Mouse (Mus musculus) A20 (cell line): ENCODE data around the gene Elfn2.
A peak's percentile ranks its signal among the peaks of the same experiment; 100 is the strongest.

ENCODE experiments used
- DNase-seq: peaks from one replicate; pipeline ENCODE4 v3.0.0-alpha.2; 2011; ENCODE audit warnings: low read depth, low spot score

Elfn2 gene

DNA sequence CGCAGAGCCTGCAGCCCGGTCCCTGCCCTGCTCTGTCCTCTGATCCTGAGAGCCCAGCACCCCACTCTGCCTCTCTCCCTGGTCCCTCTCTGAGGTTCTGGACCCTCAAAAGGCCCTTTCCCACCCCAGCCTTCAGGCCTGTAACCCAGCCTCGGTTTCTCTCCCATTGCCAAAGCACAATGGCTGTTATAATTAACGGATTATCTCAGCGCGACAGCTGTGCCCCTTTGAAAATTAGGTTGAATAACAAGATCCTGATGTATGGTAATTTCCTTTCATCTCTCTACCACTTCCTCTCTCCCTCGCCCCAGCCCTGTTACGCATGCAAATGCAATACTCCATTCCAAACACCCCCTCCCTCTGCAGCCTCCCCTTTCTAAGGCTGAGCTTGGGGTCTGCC is 35.1 kb downstream of the Elfn2 start:
- no peak for DNase-seq

DNA sequence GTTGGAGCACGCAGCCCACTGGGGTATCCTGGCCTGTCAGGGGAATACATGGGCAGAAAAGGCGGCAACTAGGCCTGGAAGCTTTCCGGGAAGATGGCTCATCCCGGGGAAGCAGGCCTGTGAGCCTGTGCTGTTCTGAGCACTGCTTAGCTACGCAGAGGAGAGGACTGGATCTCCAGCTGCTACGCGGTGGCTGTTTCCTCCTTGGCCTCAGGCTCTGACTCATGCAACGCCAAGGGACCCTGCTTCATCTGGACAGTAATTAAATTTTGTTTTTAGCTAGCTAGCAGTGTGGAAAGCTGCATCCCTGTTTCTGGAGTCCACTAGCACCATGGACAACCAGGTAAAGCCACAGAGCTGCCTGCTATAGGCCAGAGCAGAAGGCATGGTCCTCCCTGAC is 36.8 kb downstream of the Elfn2 start:
- no peak for DNase-seq

DNA sequence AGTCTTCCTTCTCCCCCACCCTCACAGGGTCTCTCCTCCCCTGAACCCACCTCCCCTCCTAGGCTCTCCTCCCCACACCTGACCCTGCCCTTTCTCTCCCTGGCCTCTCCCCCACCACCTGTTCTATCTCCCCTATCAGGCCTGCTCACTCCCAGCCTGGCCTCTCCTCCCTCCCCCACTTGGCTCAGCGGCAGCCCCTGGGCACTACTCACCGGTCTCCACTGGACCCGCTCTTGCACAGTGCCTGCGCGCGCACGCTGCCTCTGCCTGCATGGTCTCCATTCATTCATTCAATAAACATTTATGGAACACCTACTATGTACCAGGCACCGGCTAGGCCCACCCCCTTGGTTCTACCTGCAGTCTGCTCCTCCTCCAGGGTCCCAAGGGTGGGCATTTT is 37.3 kb downstream of the Elfn2 start:
- DNase-seq = no peak

DNA sequence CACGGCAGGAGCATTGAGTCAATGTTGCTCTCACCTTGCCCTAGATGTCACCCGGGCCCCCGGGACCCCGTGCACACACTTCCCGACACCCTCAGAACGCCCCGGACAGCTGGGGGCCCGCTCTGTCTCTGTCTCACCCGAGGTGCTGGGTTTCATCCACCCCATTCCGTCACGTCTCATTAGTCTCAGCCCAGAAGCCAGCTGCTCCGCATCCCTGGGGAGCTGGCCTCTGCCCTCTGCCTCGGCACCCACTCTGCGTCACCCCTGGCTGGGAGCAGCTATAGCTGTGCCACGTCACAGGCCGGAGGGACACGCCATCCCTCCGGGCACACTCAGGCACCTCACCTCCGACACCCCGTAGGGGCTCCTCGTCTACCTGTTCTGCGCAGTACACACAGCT is 38.3 kb downstream of the Elfn2 start:
- no peak for DNase-seq

DNA sequence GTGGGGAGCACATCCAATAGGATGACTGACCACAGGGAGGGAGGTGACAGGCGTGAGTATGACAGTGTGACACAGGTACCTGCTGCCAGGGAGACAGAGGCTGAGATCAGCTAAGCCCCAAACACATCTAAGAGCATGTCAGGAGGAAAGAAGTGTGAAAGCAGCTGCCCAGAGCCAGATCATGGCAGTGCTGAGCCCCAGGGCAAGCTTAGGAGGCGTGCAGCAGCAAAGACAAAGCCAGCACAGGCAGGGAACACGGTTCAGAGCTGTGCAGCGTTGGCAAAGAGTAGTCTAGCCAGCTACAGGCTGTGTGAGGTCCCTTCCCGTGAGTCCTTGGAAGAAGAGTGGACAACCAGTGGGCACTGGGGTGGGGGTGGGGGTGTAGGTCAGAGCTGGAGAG is 40.9 kb downstream of the Elfn2 start:
- DNase-seq = no peak

DNA sequence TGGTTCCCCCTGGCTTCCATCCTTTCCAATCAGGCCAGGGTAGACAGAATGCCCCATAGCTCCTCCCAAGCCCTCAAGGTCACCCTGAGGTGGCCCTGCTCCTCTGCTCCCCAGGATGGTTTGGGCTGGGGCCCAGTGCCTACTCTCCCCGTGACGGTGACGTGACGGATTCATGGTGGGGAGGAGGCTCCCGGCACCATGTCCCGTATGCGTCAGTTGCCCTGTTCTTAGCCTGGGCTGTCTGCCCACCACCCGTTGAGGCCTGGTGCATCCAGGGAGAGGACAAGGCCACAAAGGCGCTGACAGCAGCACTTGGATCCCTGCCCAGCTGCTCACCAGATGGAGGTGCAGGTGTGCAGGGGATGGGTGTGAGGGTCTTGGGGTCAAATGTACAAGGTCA is 41.6 kb downstream of the Elfn2 start:
- DNase-seq = no peak

DNA sequence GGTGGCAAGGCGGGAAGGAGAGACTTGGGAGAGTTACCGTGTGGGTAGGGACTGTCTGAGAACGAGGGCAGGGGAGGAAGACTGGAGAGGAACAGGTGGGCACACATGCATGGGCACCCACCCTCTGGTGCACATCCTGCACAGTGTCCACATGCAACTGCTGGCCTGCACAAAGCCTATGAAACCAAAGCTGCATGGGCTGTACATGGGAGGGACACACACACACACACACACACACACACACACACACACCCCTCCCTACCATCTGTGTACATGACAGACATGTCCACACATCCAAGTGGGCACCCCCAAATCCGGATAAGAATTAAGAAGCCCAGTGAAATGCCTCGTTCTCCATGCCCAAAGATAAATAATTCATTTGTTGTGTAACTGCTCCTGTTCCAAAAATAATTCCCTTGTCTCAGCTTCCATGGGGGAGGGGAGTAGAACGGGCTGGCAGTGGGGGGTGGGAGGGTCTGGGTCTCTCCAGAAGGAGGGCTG is 43.6 kb downstream of the Elfn2 start:
- DNase-seq = no peak

DNA sequence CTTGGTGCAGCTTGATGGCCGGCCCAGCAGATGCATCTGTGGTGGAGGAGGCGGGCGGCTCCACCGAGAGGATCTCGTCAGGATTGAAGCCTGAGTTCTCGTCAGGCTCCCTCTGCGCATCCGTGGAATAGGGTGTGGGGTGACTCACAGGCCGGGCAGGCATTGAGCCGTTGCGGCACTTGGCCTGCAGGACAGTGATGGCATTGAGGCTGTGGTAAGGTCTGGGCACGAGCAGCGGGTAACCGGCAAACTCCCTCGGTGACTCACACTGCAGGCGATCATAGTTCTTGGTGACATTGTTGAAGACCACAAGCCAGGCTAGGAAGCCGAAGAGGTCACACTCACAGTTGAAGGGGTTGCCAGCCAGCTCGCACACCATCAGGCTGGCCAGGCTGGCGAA is 45.1 kb downstream of the Elfn2 start:
- DNase-seq = no peak

DNA sequence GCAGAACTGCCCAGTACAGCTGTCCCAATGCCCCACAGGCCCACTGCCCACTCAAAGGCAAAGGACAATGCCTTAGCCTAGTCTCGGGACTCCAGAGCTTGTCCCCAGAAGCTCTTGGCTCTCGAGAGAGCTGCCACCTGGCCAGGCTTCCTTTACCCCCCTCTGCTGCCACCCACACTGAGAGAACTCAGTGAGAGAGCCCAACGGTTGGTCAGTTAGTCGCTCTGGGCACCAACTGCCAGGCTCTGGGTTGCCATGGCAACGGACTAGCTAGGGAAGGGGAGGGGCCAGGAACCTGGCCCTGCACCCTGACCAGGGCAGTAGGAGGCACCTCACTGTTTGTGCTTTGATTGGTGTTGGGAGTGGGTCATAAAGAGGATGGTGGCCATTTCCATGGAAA is 48.2 kb downstream of the Elfn2 start:
- no peak for DNase-seq

DNA sequence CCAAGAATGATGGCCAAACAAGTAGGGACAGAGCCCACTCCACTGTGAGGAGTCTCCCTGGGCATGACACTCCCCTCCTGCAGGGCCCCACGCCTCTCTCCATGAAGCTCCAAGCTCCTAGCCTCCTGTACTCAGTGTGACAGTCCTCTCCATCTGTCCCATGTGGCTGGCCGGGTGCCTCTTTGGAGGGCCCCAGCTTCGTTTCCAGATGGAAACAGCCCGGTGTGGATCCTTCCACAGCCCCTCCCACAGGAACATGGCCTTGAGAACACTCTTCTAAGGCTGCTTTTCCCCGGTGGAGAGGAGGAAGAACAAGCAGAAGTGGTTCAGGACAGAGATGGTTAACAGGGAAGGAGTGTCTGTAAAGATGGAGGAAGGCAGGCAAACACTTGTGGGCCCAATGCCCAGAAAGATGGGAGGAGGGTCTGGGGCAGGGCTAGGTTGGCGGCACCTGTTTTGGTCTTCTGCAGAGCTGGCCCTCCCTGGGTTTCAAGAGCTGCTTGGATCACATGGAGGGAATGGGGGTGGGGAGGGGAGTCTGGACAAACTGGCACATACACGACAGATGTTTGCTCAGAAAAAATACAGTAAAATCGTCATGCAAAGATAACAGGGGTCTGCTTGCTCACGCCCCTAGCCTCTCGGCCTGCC is 49.2 kb downstream of the Elfn2 start:
- no peak for DNase-seq

DNA sequence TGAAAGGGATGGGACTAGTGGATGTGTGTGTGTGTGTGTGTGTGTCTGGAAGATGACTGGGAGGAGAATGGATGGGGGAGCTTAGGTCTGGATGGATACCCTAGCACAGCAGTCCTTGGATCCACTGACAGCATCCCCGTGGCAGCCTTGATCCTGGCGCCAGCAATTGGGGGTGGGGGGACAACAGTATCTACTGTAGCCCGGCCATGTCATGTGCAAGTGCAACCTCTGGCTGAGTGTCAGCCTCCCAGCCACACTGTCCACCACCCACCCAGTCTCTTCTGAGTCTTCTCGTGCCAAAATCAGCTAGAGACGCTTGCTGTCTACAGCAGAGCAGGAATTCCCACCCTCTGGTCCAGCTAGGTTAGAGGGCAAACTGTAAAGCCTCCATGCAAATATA is 54.3 kb downstream of the Elfn2 start:
- DNase-seq = no peak

DNA sequence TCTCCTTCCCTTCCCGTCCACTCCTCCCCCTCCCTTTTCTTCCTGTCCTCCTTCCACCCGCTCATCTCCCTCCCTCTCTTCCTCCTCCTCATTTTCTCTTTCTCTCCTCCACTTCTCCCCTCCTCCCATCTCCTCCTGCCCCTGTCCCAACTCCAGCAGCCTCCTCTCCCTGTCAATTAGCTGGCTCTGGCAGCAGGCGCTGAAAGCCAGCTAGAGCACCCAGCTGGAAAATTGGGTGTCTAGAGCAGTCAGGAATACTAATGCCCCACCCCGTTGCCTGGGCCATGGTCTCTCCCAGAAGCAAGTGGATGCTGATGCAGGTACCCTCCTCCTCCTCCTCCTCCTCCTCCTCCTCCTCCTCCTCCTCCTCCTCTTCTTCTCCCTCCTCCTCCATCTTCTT is 67.4 kb downstream of the Elfn2 start:
- no peak for DNase-seq

DNA sequence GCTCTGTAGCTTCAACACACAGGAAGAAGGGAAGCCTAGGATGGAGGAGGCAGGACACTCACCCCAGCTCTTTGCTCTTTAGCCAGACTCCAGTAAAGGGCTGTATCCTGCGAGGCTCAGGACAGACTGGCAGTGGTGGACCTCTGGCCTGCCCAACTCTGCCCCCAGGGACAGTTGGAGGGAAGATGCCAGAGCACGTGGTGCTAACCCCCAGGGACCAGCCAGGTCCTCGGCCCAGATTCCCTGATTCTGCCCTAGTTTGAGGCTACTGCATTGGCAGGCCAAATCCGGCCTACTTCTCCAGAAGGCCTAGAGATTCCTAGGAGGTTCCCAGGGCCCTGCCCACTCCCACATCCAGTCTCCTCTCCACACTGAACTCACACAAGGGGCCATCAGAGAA is 70.8 kb downstream of the Elfn2 start:
- DNase-seq = no peak

DNA sequence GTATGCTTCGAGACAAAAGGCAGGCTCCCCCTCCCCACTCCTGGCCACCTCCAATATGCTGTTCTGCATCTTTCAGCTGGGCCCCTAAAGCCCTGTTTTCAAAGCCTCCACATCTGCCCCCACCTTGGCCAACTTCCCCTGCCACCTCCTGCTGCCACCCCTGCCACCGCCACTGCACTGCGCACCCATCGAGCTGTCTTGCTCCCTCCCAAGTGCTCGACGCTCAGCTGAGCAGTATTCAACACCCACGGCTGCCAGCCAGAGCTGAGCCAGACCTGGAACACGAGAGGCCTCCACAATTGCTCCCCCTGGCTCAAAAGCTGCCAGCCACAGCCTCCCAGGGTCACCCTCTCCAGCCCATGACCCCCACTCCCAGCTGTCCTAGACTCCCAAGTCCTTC is 74.0 kb downstream of the Elfn2 start:
- no peak for DNase-seq

DNA sequence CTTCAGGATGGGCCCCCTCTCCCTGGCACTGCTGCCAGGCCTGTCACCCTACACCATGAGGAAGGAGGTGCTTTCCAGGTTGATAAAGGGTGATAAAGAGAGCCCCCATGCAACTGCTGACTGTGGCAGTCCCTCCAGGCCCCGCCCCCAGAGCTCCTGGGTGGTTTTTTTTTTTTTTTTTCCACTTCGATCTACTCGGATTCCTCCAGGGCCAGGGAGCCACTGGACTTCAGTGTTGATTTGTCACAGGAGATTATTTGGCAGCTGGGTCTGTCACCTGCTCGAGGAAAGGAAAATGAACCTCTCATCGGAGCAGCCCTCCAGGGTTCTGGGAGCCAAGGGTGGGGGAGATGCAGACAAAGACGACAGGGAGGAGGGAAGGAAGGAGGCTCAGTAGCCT is 74.9 kb downstream of the Elfn2 start:
- DNase-seq = no peak

DNA sequence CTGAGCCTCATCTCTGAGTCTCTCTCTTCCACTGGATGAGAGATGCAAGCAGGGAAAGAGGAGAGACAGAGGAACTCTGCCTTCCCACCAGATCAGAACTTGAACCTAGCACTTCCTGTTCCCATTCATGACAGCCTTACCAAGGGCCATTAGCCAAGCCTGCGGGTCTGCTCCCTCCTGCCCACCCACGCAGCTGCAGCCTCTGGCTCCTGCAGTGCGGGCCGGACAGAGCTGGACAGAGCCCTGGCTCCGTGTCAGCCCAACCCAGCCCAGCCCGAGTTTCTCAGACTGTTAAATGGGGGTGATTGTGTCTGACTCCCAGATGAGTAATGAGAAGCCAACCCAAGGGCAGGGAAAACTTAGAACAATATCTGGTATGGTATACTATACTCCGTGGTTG is 83.3 kb downstream of the Elfn2 start:
- no peak for DNase-seq

DNA sequence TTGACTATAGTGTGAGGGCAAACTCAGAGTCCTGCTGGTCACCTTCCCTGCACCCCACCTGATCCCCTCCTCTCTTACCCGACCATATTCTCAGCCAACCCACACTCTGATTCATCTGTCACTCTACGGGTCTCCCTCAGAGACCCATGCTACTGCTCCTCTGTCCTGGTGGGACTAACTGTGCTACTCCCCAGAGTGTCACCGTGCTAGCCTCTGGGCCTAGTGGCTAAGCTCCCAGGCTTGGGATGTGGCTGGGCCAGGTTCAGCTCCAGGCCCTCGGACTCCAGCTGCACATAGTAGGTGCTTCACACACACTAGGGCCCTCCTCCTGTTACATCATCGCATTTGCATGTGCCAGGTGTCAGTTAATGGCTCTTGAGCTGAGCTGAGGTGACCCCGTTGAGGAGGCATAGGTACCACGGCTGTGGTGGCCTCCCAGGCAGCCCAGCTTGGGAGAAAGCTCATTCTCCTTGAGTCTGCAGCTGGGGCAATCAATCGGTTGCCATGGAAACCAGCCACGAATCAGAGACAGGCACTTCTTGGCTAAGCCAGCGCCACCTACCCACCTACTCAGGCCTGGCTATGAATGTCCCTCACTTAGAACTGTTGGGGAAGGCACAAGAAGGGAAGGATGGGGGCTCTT is 84.4 kb downstream of the Elfn2 start:
- peak; percentile 36 for DNase-seq

DNA sequence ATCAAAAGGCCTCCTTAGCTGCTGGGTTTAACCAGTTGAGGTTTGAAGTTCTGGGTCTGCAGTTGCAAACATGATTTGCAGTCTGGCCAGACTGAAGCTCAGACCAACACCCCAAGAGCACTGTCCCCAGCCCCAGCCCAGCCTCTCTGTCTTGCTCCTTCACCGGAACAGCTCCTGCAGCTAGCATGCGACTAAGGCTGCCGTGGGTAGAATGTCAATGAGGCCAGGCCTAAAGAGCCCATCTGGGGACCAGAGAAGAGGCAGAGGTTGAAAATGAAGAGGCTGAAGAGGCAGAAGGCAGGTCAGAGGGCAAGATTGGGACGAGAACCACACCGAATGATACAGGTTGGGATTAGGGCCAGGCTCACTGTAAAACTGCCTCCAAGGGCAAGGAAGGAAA is 85.2 kb downstream of the Elfn2 start:
- no peak for DNase-seq

DNA sequence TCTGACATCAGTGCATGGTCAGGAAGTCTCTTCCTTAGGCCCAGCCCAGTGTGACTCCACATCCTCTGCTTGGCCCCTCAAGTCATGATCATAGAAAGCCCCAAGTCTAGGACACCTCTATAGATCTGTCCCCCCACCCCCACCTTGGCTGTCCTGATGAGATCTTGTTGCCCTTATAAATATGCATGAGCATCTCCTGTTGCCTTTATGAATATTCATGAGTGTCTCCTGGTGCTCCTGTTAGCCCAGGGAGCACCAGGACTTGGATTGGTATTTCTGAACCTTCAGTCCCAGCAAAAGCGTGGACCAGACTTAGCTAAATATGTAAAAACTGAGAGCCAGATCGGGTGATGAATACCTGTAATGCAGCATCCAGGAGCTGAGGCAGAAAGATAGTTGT is 86.2 kb downstream of the Elfn2 start:
- no peak for DNase-seq

DNA sequence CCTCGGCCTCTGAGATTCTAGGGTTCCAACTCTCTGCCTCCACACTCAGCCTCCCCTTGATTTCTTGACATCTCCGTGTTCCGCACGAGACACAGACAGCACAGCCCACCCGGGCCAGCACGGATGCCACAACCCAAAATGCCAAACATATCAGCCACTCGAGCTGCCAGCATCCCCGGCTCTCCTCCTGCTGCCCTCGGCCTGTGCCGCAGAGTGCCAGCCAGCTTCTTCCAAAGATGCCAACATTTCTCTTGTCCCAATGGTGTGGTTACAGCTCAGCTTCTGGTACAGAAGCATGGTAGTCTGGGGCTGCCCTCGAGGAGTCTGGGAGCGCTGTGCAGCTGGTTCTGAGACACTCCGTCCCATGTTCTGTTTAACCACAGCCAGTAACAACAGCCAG is 92.3 kb downstream of the Elfn2 start:
- DNase-seq = no peak

DNA sequence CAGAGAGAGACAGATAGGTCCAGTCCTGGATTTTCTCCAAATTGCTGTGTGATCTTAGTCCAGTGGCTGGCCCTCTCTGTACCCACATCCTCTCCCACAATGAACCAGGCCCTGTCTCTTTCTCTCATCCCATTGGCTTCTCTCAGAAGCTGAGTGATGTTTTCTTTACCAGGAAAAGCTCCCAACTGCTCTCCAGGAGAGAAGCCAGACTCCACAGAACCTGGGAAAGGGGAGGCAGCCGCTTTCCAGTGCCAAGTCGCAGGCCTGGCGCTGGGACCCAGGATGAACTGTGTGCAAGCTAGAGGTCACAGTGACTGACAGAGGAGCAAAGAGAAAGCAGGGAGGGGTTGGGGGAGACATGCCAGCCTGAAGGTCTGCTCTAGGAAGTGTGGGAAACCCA is 93.6 kb downstream of the Elfn2 start:
- no peak for DNase-seq

DNA sequence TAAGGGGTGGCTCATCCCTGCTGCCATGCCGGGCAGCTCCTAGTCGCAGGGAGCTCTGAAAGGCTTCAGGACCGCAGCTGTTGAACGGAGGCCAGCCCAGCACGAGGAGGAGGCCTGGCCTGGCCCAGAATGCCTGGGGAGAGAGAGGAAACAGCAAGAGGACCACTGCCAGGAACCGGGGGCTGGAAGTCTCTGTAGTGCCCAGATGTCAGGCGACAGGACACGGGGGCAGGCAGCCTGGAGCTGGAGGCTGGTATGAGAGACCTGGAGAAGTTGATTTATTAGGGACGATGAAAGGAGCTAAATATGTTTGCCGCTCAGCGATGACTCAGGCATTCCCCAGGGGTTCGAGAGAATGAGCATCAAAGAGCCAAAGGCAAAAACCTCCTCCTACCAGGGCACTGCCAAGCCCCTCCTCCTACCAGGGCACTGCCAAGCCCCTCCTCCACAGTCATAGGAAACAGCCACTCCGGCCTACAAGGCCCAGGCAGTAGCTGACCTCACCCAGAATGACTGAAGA is 94.1 kb downstream of the Elfn2 start:
- no peak for DNase-seq

DNA sequence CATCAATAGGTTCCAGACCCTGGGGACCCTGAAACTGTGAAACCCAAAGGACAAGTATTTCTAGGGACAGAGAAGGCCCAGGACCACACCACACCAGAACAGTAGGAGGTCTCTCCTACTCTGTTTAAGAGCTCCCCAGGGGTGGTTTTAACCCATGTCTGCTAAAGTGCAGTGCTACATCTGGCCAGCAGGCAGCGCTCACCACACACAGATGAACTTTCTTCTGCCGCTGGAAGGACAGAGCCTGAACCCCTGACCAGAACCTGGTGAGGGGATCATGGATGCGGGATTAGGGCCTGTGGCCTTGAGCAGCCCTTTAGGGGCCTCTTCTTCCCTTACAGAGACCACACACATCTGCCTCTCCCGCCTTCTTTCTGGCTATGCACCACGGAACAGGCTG is 95.1 kb downstream of the Elfn2 start:
- peak; percentile 64 for DNase-seq
